Mouse (Mus musculus): ENCODE data around the gene Slc17a1. TPM values are rescaled to one million over a fixed set of nuclear protein-coding genes. Genes with fewer than 3 reads are reported as not detected.

Slc17a1 gene
- total RNA-seq, 2 experiments from 2014 or later, result not detected

Small RNA genes lying within 50 kb of the gene (microRNA-seq; reads per million reads assigned to microRNA genes)
- gene Gm44344, result not detected

Other genes starting within 250 kb of the Slc17a1 start
- 10 to 100 TPM; 13.2 to 15.7 TPM for gene Hist1h2be, start 246.6 kb upstream of the Slc17a1 start, total RNA-seq (2021)
- 10 to 100 TPM; 31.1 to 41.1 TPM for gene Hist1h1e, start 245.2 kb upstream of the Slc17a1 start, total RNA-seq (2021)
- gene Hist1h2ac, start 183.8 kb upstream of the Slc17a1 start, total RNA-seq (2021), result 1 to 10 TPM in 1 of 2 experiments, under 1 TPM in 1; 0.68 to 1.3 TPM
- gene Hist1h2bc, start 183.6 kb upstream of the Slc17a1 start, total RNA-seq (2021), result 10 to 100 TPM; 66.4 to 69.8 TPM
- not detected for gene Hist1h1t, start 171.9 kb upstream of the Slc17a1 start, total RNA-seq (2021)
- gene Hist1h4c, start 169.3 kb upstream of the Slc17a1 start, total RNA-seq (2021), result 10 to 100 TPM; 57.1 to 66.2 TPM
- 10 to 100 TPM; 25.6 to 25.7 TPM for gene Hfe, start 156.9 kb upstream of the Slc17a1 start, total RNA-seq (2021)
- gene Hist1h1c, start 128.9 kb upstream of the Slc17a1 start, total RNA-seq (2021), result 100 to 1,000 TPM; 157 to 219 TPM
- gene Hist1h3c, start 122.1 kb upstream of the Slc17a1 start, total RNA-seq (2021), result not detected
- 1 to 10 TPM; 1.3 to 1.4 TPM for gene Hist1h2bb, start 121.0 kb upstream of the Slc17a1 start, total RNA-seq (2021)
- gene Hist1h2ab, start 116.6 kb upstream of the Slc17a1 start, total RNA-seq (2021), result under 1 TPM in 1 of 2 experiments, not detected in 1; 0.82 TPM
- gene Hist1h3b, start 115.5 kb upstream of the Slc17a1 start, total RNA-seq (2021), result 1 to 10 TPM in 1 of 2 experiments, not detected in 1; 1.3 TPM
- 1 to 10 TPM; 1.6 to 1.9 TPM for gene Hist1h4b, start 110.7 kb upstream of the Slc17a1 start, total RNA-seq (2021)
- 1 to 10 TPM in 1 of 2 experiments, under 1 TPM in 1; 0.89 to 2.8 TPM for gene Hist1h4a, start 106.5 kb upstream of the Slc17a1 start, total RNA-seq (2021)
- gene Hist1h3a, start 105.4 kb upstream of the Slc17a1 start, total RNA-seq (2021), result 1 to 10 TPM; 5.1 to 5.3 TPM
- gene Hist1h1a, start 104.1 kb upstream of the Slc17a1 start, total RNA-seq (2021), result under 1 TPM; 0.66 to 0.76 TPM
- gene Trim38, start 97.8 kb upstream of the Slc17a1 start, total RNA-seq (2021), result not detected
- gene Slc17a2, start 60.8 kb upstream of the Slc17a1 start, total RNA-seq (2021), result not detected
- gene Slc17a3, start 28.3 kb upstream of the Slc17a1 start, total RNA-seq (2021), result under 1 TPM in 1 of 2 experiments, not detected in 1; 0.21 TPM
- gene Slc17a4, start 47.3 kb downstream of the Slc17a1 start, total RNA-seq (2021), result under 1 TPM in 1 of 2 experiments, not detected in 1; 0.09 TPM
- not detected for gene Hist1h2ba, start 66.4 kb downstream of the Slc17a1 start, total RNA-seq (2021)
- gene Hist1h2aa, start 66.7 kb downstream of the Slc17a1 start, total RNA-seq (2021), result not detected
- not detected for gene Scgn, start 123.5 kb downstream of the Slc17a1 start, total RNA-seq (2021)

All from gastrocnemius, adult 18-20 months (tissue).